Mouse (Mus musculus) heart, adult 2 months (tissue): ENCODE results near the gene Strap. TPM values are rescaled to one million over a fixed set of nuclear protein-coding genes. Genes with fewer than 3 reads are reported as not detected.

ENCODE experiments used
- DNase-seq, 2 experiments: peaks; one replicate each; pipeline ENCODE4 v3.0.0; 2021
- H3K27ac ChIP-seq: fragments of 200-600 bp; 2 replicates; pipeline ENCODE4 v1.8.1; 2022
- H3K27me3 ChIP-seq: fragments of 200-500 bp; 2 replicates; pipeline ENCODE4 v1.6.1; 2012; ENCODE audit warnings: mild to moderate bottlenecking, low read length, inconsistent platforms, mixed read lengths; ENCODE audit not compliant: control insufficient read depth, insufficient read depth
- H3K36me3 ChIP-seq: fragments of 200-500 bp; 2 replicates; pipeline ENCODE4 v1.6.1; 2012; ENCODE audit warnings: low read length, inconsistent platforms; ENCODE audit not compliant: control insufficient read depth, insufficient read depth
- H3K4me1 ChIP-seq: fragments of 200-500 bp; 2 replicates; pipeline ENCODE4 v1.6.1; 2011; ENCODE audit warnings: low read length; ENCODE audit not compliant: control insufficient read depth, insufficient read depth
- H3K4me3 ChIP-seq: fragments of 200-600 bp; 2 replicates; pipeline ENCODE4 v1.8.1; 2022
- H3K79me2 ChIP-seq: fragments of 200-500 bp; replicated peaks from 2 replicates; pipeline ENCODE4 v1.6.1; 2012; ENCODE audit warnings: mild to moderate bottlenecking, inconsistent platforms, low read length, moderate library complexity, mixed read lengths; ENCODE audit not compliant: control insufficient read depth, insufficient read depth
- H3K9ac ChIP-seq: fragments of 200-500 bp; 2 replicates; pipeline ENCODE4 v1.6.1; 2012; ENCODE audit warnings: low read depth, mild to moderate bottlenecking, control low read depth, inconsistent platforms, low read length, mixed read lengths
- CTCF ChIP-seq: fragments of 200-600 bp; IDR thresholded peaks from 2 replicates; pipeline ENCODE4 v1.8.1; 2022; ENCODE audit warnings: antibody characterized with exemption, mild to moderate bottlenecking, moderate library complexity
- EP300 ChIP-seq: fragments of 200-500 bp; IDR thresholded peaks from 2 replicates; pipeline ENCODE4 v1.6.1; 2011; ENCODE audit warnings: low read depth, low read length, control low read depth; ENCODE audit not compliant: insufficient read depth
- POLR2A ChIP-seq: fragments of 200-500 bp; IDR thresholded peaks from 2 replicates; pipeline ENCODE4 v1.6.1; 2011; ENCODE audit warnings: mild to moderate bottlenecking, low read depth, low read length, control low read depth; ENCODE audit not compliant: insufficient read depth
- WGBS: fragments of 180-500 bp; shearing (Covaris S2); methylation state at CpG from one replicate; pipeline ENCODE4 v1.1.7; 2018; 5-methylcytosine and 5-hydroxymethylcytosine counted together
- intact Hi-C: fragments of 180-260 bp; cut with DNase I; formaldehyde crosslinking; loops from one replicate; pipeline ENCODE4 v1.15.1; 2025
- polyA plus RNA-seq: library from polyadenylated mRNA; depleted of rRNA; stranded (reverse); fragments of >200 nt; gene quantifications from 2 replicates; pipeline ENCODE4 v1.2.3, GENCODE M21; 2012
- total RNA-seq, 2 experiments: library from RNA; stranded (reverse); gene quantifications; 2 replicates each; pipeline ENCODE4 v1.2.3; 2021

Strap gene
- total and polyA plus RNA-seq, 3 experiments, result 26.3 to 86.5 (median 81.6) TPM

GRCm38 (mm10) chr6:137752275-137752655 lies 17.4 kb downstream of the Strap start:
- no peak for TF ChIP-seq POLR2A
- no peak for TF ChIP-seq EP300
- no peak for TF ChIP-seq CTCF
- Histone ChIP-seq H3K79me2 (no peaks in the 10 kb centered on the region), H3K27ac (no peak overlapping the region), H3K27me3 (no peaks in the 10 kb centered on the region), H3K4me1 (no peaks in the 10 kb centered on the region), H3K36me3 (no peaks in the 10 kb centered on the region; the same call in 1 of the 2 replicates), H3K4me3 (no peak overlapping the region), H3K9ac (no peak overlapping the region)
- DNase-seq, result no peak
- WGBS, result 73% methylated on average over 4 of the region's 4 CpGs
- intact Hi-C loops, result no loop called here

GRCm38 (mm10) chr6:137754056-137754856 lies 19.4 kb downstream of the Strap start, which contains the start of gene Dera:
Gene Dera (plus strand): TSS chr6:137754546.
- no peaks in the 10 kb centered on the region for H3K36me3 ChIP-seq
- DNase-seq, result peak; percentile 84 to 85
- H3K27me3 ChIP-seq, result no peaks in the 10 kb centered on the region
- no peaks in the 10 kb centered on the region for H3K79me2 ChIP-seq
- peak within 1 kb of the TSS; percentile 81 for H3K9ac ChIP-seq
- no peaks in the 10 kb centered on the region for H3K4me1 ChIP-seq
- peak within 1 kb of the TSS; percentile 85 for H3K4me3 ChIP-seq
- TF ChIP-seq POLR2A (peak; percentile 61), CTCF (no peak), EP300 (no peak)
- H3K27ac ChIP-seq, result peak within 1 kb of the TSS; percentile 72
- WGBS, result 13% methylated on average over 26 of the region's 26 CpGs
- intact Hi-C loops, result no loop called here

GRCm38 (mm10) chr6:137754857-137755232 lies 20.0 kb downstream of the Strap start:
- no peak for DNase-seq
- 2% methylated on average over 8 of the region's 8 CpGs for WGBS
- TF ChIP-seq CTCF (no peak), EP300 (no peak), POLR2A (no peak)
- Histone ChIP-seq H3K4me3 (peak overlapping the region; percentile 85), H3K79me2 (no peaks in the 10 kb centered on the region), H3K36me3 (no peaks in the 10 kb centered on the region), H3K4me1 (no peaks in the 10 kb centered on the region), H3K27me3 (no peaks in the 10 kb centered on the region), H3K27ac (peak overlapping the region; percentile 72), H3K9ac (peak overlapping the region; percentile 81)
- intact Hi-C loops, result loop anchor here (5.0 kb wide), 1 partner anchor 397 kb away; no protein-coding TSS in a partner anchor

GRCm38 (mm10) chr6:137756310-137756709 lies 21.4 kb downstream of the Strap start:
- Histone ChIP-seq H3K36me3 (no peaks in the 10 kb centered on the region), H3K79me2 (no peaks in the 10 kb centered on the region), H3K4me1 (no peaks in the 10 kb centered on the region), H3K9ac (no peak overlapping the region), H3K27me3 (no peaks in the 10 kb centered on the region), H3K27ac (no peak overlapping the region), H3K4me3 (no peak overlapping the region)
- no peak for DNase-seq
- TF ChIP-seq EP300, result no peak
- no peak for TF ChIP-seq POLR2A
- TF ChIP-seq CTCF, result peak; percentile 79
- intact Hi-C loops, result loop anchor here (5.0 kb wide), 1 partner anchor 396 kb away; no protein-coding TSS in a partner anchor
- WGBS, result 69% methylated on average over 5 of the region's 5 CpGs

GRCm38 (mm10) chr6:137757891-137758290 lies 23.0 kb downstream of the Strap start:
- no peaks in the 10 kb centered on the region for H3K79me2 ChIP-seq
- no peak for TF ChIP-seq EP300
- TF ChIP-seq POLR2A, result no peak
- TF ChIP-seq CTCF, result no peak
- intact Hi-C loops, result loop anchor here (5.0 kb wide), 1 partner anchor 394 kb away; no protein-coding TSS in a partner anchor
- no peak overlapping the region for H3K27ac ChIP-seq
- DNase-seq, result no peak
- no peaks in the 10 kb centered on the region for H3K36me3 ChIP-seq
- no peak overlapping the region for H3K9ac ChIP-seq
- H3K27me3 ChIP-seq, result no peaks in the 10 kb centered on the region
- WGBS, result 87% methylated on average over 1 of the region's 1 CpGs
- no peak overlapping the region for H3K4me3 ChIP-seq
- H3K4me1 ChIP-seq, result no peaks in the 10 kb centered on the region

GRCm38 (mm10) chr6:137759681-137760080 lies 24.8 kb downstream of the Strap start:
- intact Hi-C loops, result loop anchor here (5.0 kb wide), 1 partner anchor 393 kb away; no protein-coding TSS in a partner anchor
- no peak for DNase-seq
- Histone ChIP-seq H3K9ac (no peak overlapping the region), H3K4me1 (no peaks in the 10 kb centered on the region), H3K27me3 (no peaks in the 10 kb centered on the region), H3K4me3 (no peak overlapping the region), H3K27ac (no peak overlapping the region), H3K79me2 (no peaks in the 10 kb centered on the region), H3K36me3 (no peaks in the 10 kb centered on the region)
- TF ChIP-seq POLR2A (no peak), CTCF (no peak), EP300 (no peak)
- 76% methylated on average over 8 of the region's 8 CpGs for WGBS
